Mouse (Mus musculus) MEL (cell line): Measurements from ENCODE around the gene Tnni2. TPM values are rescaled to one million over a fixed set of nuclear protein-coding genes. Genes with fewer than 3 reads are reported as not detected.

Experiments used
- DNase-seq: peaks from one replicate; pipeline ENCODE4 v3.0.0; 2011; ENCODE audit warnings: low read depth, low spot score
- H3K27ac ChIP-seq: 2 replicates; pipeline ENCODE4 v1.5.1; 2012; ENCODE audit warnings: low read depth, mild to moderate bottlenecking, control low read depth, low read length, moderate library complexity; ENCODE audit not compliant: control insufficient read depth
- H3K27me3 ChIP-seq, 2 experiments: fragments of 150-350 bp in 1 of 2; sonication (generic) in 1 of 2; 2 replicates each; pipeline ENCODE4 v1.6.1; 2012; ENCODE audit warnings: low read length in 2 of 2, mild to moderate bottlenecking in 2 of 2, improper control_type of control experiment in 1 of 2, moderate library complexity in 1 of 2; ENCODE audit not compliant: insufficient read depth in 2 of 2, control insufficient read depth in 1 of 2
- H3K36me3 ChIP-seq, 2 experiments: 2 replicates each; pipeline ENCODE4 v1.6.1; 2012 to 2014; ENCODE audit warnings: low read length in 2 of 2, improper control_type of control experiment in 1 of 2, inconsistent platforms in 1 of 2, mild to moderate bottlenecking in 1 of 2; ENCODE audit not compliant: insufficient read depth in 2 of 2, control insufficient read depth in 1 of 2
- H3K4me1 ChIP-seq, 2 experiments: fragments of 150-350 bp in 1 of 2; sonication (generic) in 1 of 2; 2 replicates each; pipeline ENCODE4 v1.6.1; 2012; ENCODE audit warnings: low read length in 2 of 2, improper control_type of control experiment in 1 of 2, mild to moderate bottlenecking in 1 of 2; ENCODE audit not compliant: insufficient read depth in 2 of 2, control insufficient read depth in 1 of 2
- H3K4me3 ChIP-seq, 2 experiments: fragments of 150-350 bp in 1 of 2; sonication (generic) in 1 of 2; 2 replicates each; pipeline ENCODE4 v1.5.1; 2012; ENCODE audit warnings: low read depth in 2 of 2, low read length in 2 of 2, mild to moderate bottlenecking in 2 of 2, moderate library complexity in 2 of 2, control low read depth in 1 of 2, improper control_type of control experiment in 1 of 2; ENCODE audit not compliant: control insufficient read depth in 1 of 2, insufficient read depth in 1 of 2
- H3K79me2 ChIP-seq: 2 replicates; pipeline ENCODE4 v1.6.1; 2012; ENCODE audit warnings: mild to moderate bottlenecking, low read length, moderate library complexity; ENCODE audit not compliant: control insufficient read depth, poor library complexity, insufficient read depth
- H3K9ac ChIP-seq: 2 replicates; pipeline ENCODE4 v1.6.1; 2012; ENCODE audit warnings: low read depth, mild to moderate bottlenecking, control low read depth, low read length, moderate library complexity; ENCODE audit not compliant: control insufficient read depth, poor library complexity, severe bottlenecking
- H3K9me3 ChIP-seq: fragments of 150-350 bp; sonication (generic); replicated peaks from 2 replicates; pipeline ENCODE4 v1.6.1; 2012; ENCODE audit warnings: mild to moderate bottlenecking, low read length, improper control_type of control experiment, moderate library complexity; ENCODE audit not compliant: insufficient read depth
- BHLHE40 ChIP-seq: IDR thresholded peaks from 2 replicates; pipeline ENCODE4 v1.6.1; 2012; ENCODE audit warnings: low read depth, mild to moderate bottlenecking, inconsistent platforms, low read length, improper control_type of control experiment, borderline replicate concordance
- CHD2 ChIP-seq: IDR thresholded peaks from 2 replicates; pipeline ENCODE4 v1.6.1; 2011; ENCODE audit warnings: low read length, improper control_type of control experiment
- ELF1 ChIP-seq: IDR thresholded peaks from 2 replicates; pipeline ENCODE4 v1.6.1; 2014; ENCODE audit warnings: low read depth, mild to moderate bottlenecking, inconsistent platforms, low read length, improper control_type of control experiment, moderate library complexity
- EP300 ChIP-seq, 2 experiments: IDR thresholded peaks; 2 replicates each; pipeline ENCODE4 v1.6.1; 2011; ENCODE audit warnings: improper control_type of control experiment in 2 of 2, low read length in 2 of 2, low read depth in 1 of 2, mild to moderate bottlenecking in 1 of 2
- ETS1 ChIP-seq: IDR thresholded peaks from 2 replicates; pipeline ENCODE4 v1.6.1; 2012; ENCODE audit warnings: low read depth, mild to moderate bottlenecking, inconsistent platforms, low read length, improper control_type of control experiment, moderate library complexity
- MAX ChIP-seq: IDR thresholded peaks from 2 replicates; pipeline ENCODE4 v1.6.1; 2011; ENCODE audit warnings: low read length, improper control_type of control experiment
- NRF1 ChIP-seq: IDR thresholded peaks from 2 replicates; pipeline ENCODE4 v1.6.1; 2014; ENCODE audit warnings: low read depth, mild to moderate bottlenecking, inconsistent platforms, low read length, improper control_type of control experiment, moderate library complexity; ENCODE audit not compliant: poor library complexity, insufficient read depth, severe bottlenecking
- RAD21 ChIP-seq: IDR thresholded peaks from 2 replicates; pipeline ENCODE4 v1.6.1; 2011; ENCODE audit warnings: mild to moderate bottlenecking, low read depth, low read length, improper control_type of control experiment
- RCOR1 ChIP-seq: IDR thresholded peaks from 2 replicates; pipeline ENCODE4 v1.6.1; 2012; ENCODE audit warnings: low read depth, mild to moderate bottlenecking, inconsistent platforms, low read length, improper control_type of control experiment
- SMC3 ChIP-seq: IDR thresholded peaks from 2 replicates; pipeline ENCODE4 v1.6.1; 2011; ENCODE audit warnings: low read depth, low read length, improper control_type of control experiment
- TAL1 ChIP-seq: IDR thresholded peaks from 2 replicates; pipeline ENCODE4 v1.6.1; 2012; ENCODE audit warnings: mild to moderate bottlenecking, inconsistent platforms, low read length, moderate library complexity, mixed read lengths
- TBP ChIP-seq: IDR thresholded peaks from 2 replicates; pipeline ENCODE4 v1.8.0; 2011; ENCODE audit warnings: low read depth, low read length, improper control_type of control experiment
- TCF12 ChIP-seq: IDR thresholded peaks from 2 replicates; pipeline ENCODE4 v1.6.1; 2014; ENCODE audit warnings: low read depth, mild to moderate bottlenecking, inconsistent platforms, low read length, improper control_type of control experiment, moderate library complexity
- USF1 ChIP-seq: IDR thresholded peaks from 2 replicates; pipeline ENCODE4 v1.6.1; 2014; ENCODE audit warnings: low read depth, mild to moderate bottlenecking, inconsistent platforms, low read length, improper control_type of control experiment, moderate library complexity
- ZKSCAN1 ChIP-seq: IDR thresholded peaks from 2 replicates; pipeline ENCODE4 v1.6.1; 2012; ENCODE audit warnings: low read depth, mild to moderate bottlenecking, inconsistent platforms, low read length, improper control_type of control experiment, moderate library complexity
- ZMIZ1 ChIP-seq: IDR thresholded peaks from 2 replicates; pipeline ENCODE4 v1.6.1; 2012; ENCODE audit warnings: low read depth, mild to moderate bottlenecking, inconsistent platforms, low read length, improper control_type of control experiment, moderate library complexity
- polyA plus RNA-seq, 2 experiments: library from polyadenylated mRNA; stranded (reverse) in 1 of 2; unstranded in 1 of 2; fragments of >175 nt in 1 of 2; fragments of >200 nt in 1 of 2; gene quantifications; 2 replicates each; pipeline versions ENCODE4 v1.2.1 to v1.2.4; 2012; ENCODE audit warnings: low replicate concordance in 2 of 2, low read depth in 1 of 2; ENCODE audit not compliant: insufficient read length in 2 of 2, insufficient read depth in 1 of 2, missing spikeins in 1 of 2
- total RNA-seq: library from RNA; depleted of rRNA; stranded (reverse); fragments of 300-350 nt; gene quantifications from 2 replicates; pipeline ENCODE4 v1.2.3, GENCODE M21; 2012

The Tnni2 gene
- total and polyA plus RNA-seq, 3 experiments, result 0.84 TPM; not detected in 2

DNA sequence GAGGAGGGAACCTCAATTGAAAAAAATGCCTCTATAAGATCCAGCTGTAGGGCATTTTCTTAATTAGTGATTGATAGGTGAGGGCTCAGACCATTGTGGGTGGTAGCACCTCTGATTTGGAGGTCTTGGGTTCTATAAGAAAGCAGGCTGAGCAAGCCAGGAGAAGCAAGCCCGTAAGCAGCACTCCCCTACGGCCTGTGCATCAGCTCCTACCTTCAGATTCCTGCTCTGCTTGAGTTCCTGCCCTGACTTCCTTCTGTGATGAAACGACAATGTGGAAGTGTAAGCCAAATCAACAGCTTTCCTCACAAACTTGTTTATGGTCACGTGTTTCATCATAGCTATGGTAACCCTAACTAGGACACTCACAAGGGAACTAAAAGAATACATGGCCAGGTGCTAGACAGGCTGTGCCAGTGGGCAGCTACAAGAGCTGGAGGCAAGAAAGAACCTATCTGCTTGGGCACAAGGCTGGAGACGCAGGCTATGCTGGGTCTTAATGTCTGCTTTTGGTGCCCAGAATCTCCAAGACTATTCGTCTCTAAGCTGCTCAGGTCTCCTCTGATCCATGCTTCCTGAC, 7.5 kb downstream of the Tnni2 start:
- TF ChIP-seq USF1, result peak; percentile 26; the same call in 1 of the 2 replicates
- no peak for TF ChIP-seq TAL1
- Histone ChIP-seq H3K27me3 (peaks cover 0 to 4% of the 10 kb centered on the region in 2 experiments; a peak in 2 of 4 replicates), H3K9me3 (no peaks in the 10 kb centered on the region), H3K79me2 (no peaks in the 10 kb centered on the region), H3K9ac (no peak overlapping the region), H3K4me1 (no peaks in the 10 kb centered on the region; a peak in 1 of 4 replicates), H3K27ac (no peak overlapping the region), H3K36me3 (no peaks in the 10 kb centered on the region), H3K4me3 (no peak overlapping the region)
- DNase-seq, result no peak

DNA sequence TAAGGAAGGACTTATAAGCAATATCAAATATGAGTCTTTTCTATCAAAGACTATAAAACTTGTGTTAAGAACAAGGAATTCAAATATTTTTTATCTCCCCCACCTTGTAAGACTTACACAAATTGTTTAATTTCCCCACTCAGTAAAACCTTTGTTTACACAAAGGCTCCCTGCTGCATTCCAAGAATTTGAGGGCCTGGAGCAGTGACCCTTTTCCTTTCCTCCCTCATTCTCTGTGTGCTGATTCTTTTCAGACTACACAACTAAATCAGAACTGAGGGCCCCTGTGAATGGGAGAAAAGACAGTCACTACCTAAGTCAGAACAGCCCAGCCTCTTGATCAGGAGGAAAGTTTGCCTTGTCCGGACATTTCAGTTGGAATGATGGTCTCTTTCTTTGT, 13.1 kb downstream of the Tnni2 start:
- no peak overlapping the region for H3K9ac ChIP-seq
- no peak overlapping the region for H3K27ac ChIP-seq
- H3K27me3 ChIP-seq, result peaks cover 0 to 2% of the 10 kb centered on the region in 2 experiments; a peak in 2 of 4 replicates
- H3K36me3 ChIP-seq, result no peaks in the 10 kb centered on the region
- H3K4me3 ChIP-seq, result no peak overlapping the region
- H3K79me2 ChIP-seq, result no peaks in the 10 kb centered on the region
- no peak for DNase-seq
- H3K4me1 ChIP-seq, result no peaks in the 10 kb centered on the region
- no peaks in the 10 kb centered on the region for H3K9me3 ChIP-seq
- TF ChIP-seq TCF12, result no peak
- TF ChIP-seq EP300 (IDR thresholded peaks at IDR 0.05; ENCODE audit: low read depth in 1 of 2, low read length in 2 of 2), result no peak
- TF ChIP-seq NRF1, result no peak
- TF ChIP-seq BHLHE40, result no peak
- TF ChIP-seq RAD21, result no peak
- no peak for TF ChIP-seq ZMIZ1
- TF ChIP-seq ZKSCAN1, result no peak
- no peak for TF ChIP-seq ETS1
- TF ChIP-seq SMC3, result no peak
- no peak for TF ChIP-seq TAL1
- no peak for TF ChIP-seq MAX
- TF ChIP-seq RCOR1, result no peak
- no peak for TF ChIP-seq ELF1
- TF ChIP-seq CHD2, result no peak
- no peak for TF ChIP-seq TBP
- TF ChIP-seq, all 39 proteins: peak for 0
